Comparison of ENCODE assay signal across 7 mouse cellular contexts in genomic region chr5:91519521-91519920, GRCm38 (mm10). TPM values are rescaled to one million over a fixed set of nuclear protein-coding genes. Genes with fewer than 3 reads are reported as not detected.
DNase-seq lines count a peak whose midpoint lies in the region; ATAC-seq and TF ChIP-seq lines count a peak whose summit lies in the region.

No protein-coding gene starts in this region.

- 35% methylated on average over 4 of the region's 4 CpGs for whole genome bisulfite sequencing in heart, postnatal 0 days
- WGBS in midbrain, embryonic 16.5 days = 52% methylated on average over 4 of the region's 4 CpGs

- H3K4me2 ChIP-seq in heart, postnatal 0 days (ENCODE audit: low read depth, low read length) = peak overlapping the region; percentile 96
- peak overlapping the region; percentile 41 for H3K4me2 ChIP-seq in midbrain, embryonic 16.5 days (ENCODE audit: low read length)

- peak overlapping the region; percentile 70 for H3K4me3 ChIP-seq in heart, postnatal 0 days (ENCODE audit: low read depth, low read length)
- 0 out of 2 replicates have a peak overlapping the region, but pooled peaks have one; percentile 1 for H3K4me3 ChIP-seq in midbrain, embryonic 16.5 days (ENCODE audit: low read depth, low read length)

- ATAC-seq in heart, postnatal 0 days (ENCODE audit: insufficient read depth, low read depth) = no peak
- no peak for ATAC-seq in midbrain, embryonic 16.5 days

- intact Hi-C loops in left cerebral cortex, postnatal 4 days (cut with DNase I) = loop anchor here (5.0 to 10.0 kb wide), 2 partner anchors 335 to 428 kb away; no protein-coding TSS in a partner anchor
- intact Hi-C loops in left cerebral cortex, postnatal 14 days (cut with DNase I) = loop anchor here (5.0 kb wide), 2 partner anchors 343 to 433 kb away; no protein-coding TSS in a partner anchor

- H3K9ac ChIP-seq in heart, postnatal 0 days (replicated peaks; ENCODE audit: low read depth, low read length) = 0 out of 2 replicates have a peak overlapping the region, but pooled peaks have one; percentile 0
- H3K9ac ChIP-seq in midbrain, embryonic 16.5 days (ENCODE audit: low read depth, low read length) = no peak overlapping the region

- peaks cover 26% of the 10 kb centered on the region for H3K4me1 ChIP-seq in heart, postnatal 0 days (ENCODE audit: control insufficient read depth, insufficient read depth)
- H3K4me1 ChIP-seq in midbrain, embryonic 16.5 days (ENCODE audit: control insufficient read depth, insufficient read depth, low read length) = peaks cover 18% of the 10 kb centered on the region

- H3K36me3 ChIP-seq in heart, postnatal 0 days (replicated peaks; ENCODE audit: control insufficient read depth, insufficient read depth, low read length) = no peaks in the 10 kb centered on the region
- no peaks in the 10 kb centered on the region for H3K36me3 ChIP-seq in midbrain, embryonic 16.5 days (ENCODE audit: control insufficient read depth, insufficient read depth, low read length)

- no peak overlapping the region for H3K27ac ChIP-seq in heart, postnatal 0 days (ENCODE audit: low read depth)
- H3K27ac ChIP-seq in midbrain, embryonic 16.5 days (ENCODE audit: low read length) = no peak overlapping the region

- DNase-seq in left cerebral cortex, postnatal 4 days = peak; percentile 18
- DNase-seq in left cerebral cortex, adult 11 months (ENCODE audit: low spot score) = no peak
- DNase-seq in brain, adult 2 months (ENCODE audit: low read depth, low spot score) = peak; percentile 43
- DNase-seq in heart, postnatal 0 days (ENCODE audit: low spot score) = no peak
- no peak for DNase-seq in testis, postnatal 10 days (ENCODE audit: low spot score)
- no peak for DNase-seq in left cerebral cortex, postnatal 14 days (ENCODE audit: low spot score in 2 of 2)

- no peaks in the 10 kb centered on the region for H3K9me3 ChIP-seq in heart, postnatal 0 days (replicated peaks; ENCODE audit: control insufficient read depth, low read length)
- H3K9me3 ChIP-seq in midbrain, embryonic 16.5 days (replicated peaks; ENCODE audit: control insufficient read depth, low read length, poor library complexity, severe bottlenecking) = no peaks in the 10 kb centered on the region

- no peaks in the 10 kb centered on the region for H3K27me3 ChIP-seq in heart, postnatal 0 days (ENCODE audit: control insufficient read depth, insufficient read depth, low read length)
- peaks cover 4% of the 10 kb centered on the region; the same call in 1 of the 2 replicates for H3K27me3 ChIP-seq in midbrain, embryonic 16.5 days (ENCODE audit: control insufficient read depth, insufficient read depth, low read depth, low read length)

- no peak for TF ChIP-seq CTCF in heart, postnatal 0 days (IDR thresholded peaks at IDR 0.05; ENCODE audit: low read depth)

- no peak for TF ChIP-seq EP300 in heart, postnatal 0 days (IDR thresholded peaks at IDR 0.05; ENCODE audit: low read depth)

RNA-seq across cellular contexts. Expression of gene Parm1, which starts 2.1 kb away (rescaled TPM):
- 10 to 100 TPM; 10.6 to 14.9 TPM for total RNA-seq in left cerebral cortex, postnatal 4 days (2021)
- total RNA-seq in heart, postnatal 0 days (2014; rRNA removed; ENCODE audit: low replicate concordance) = 26.6 and 39.6 TPM in 2 replicates
- 25.0 and 25.9 TPM in 2 replicates for polyA plus RNA-seq in heart, postnatal 0 days (2015; fragmentation: Nextera tagmentation; extraction: Ambion mirVana)
- polyA plus RNA-seq in midbrain, embryonic 16.5 days (2015; fragmentation: Nextera tagmentation; extraction: Ambion mirVana) = 5.8 and 6.7 TPM in 2 replicates
- 10 to 100 TPM; 36.6 to 43.7 TPM for total RNA-seq in left cerebral cortex, postnatal 14 days (2021)

Comparison
In these comparisons a context has a peak if more than half of its experiments do, and no peak if none do; other contexts are left out.
1. DNase-seq: peak in left cerebral cortex, postnatal 4 days (single experiment) and brain, adult 2 months (single experiment); none in left cerebral cortex, adult 11 months (single experiment), heart, postnatal 0 days (single experiment), testis, postnatal 10 days (single experiment) and left cerebral cortex, postnatal 14 days (0 of 2).